Mouse (Mus musculus) G1E (cell line): ENCODE data around the gene Cyp2t4.

Experiments used
- CTCF ChIP-seq: IDR thresholded peaks from 2 replicates; pipeline ENCODE4 v1.5.1; 2012; ENCODE audit warnings: low read depth, low read length, inconsistent platforms, mixed read lengths
- GATA1 ChIP-seq: IDR thresholded peaks from 2 replicates; pipeline ENCODE4 v1.6.1; 2012; ENCODE audit warnings: borderline replicate concordance, low read length, inconsistent platforms, mixed read lengths
- GATA2 ChIP-seq: IDR thresholded peaks from 2 replicates; pipeline ENCODE4 v1.6.1; 2012; ENCODE audit warnings: low read depth, low read length, inconsistent platforms, borderline replicate concordance
- POLR2AphosphoS5 ChIP-seq: IDR thresholded peaks from 2 replicates; pipeline ENCODE4 v1.6.1; 2012; ENCODE audit warnings: low read depth, low read length, inconsistent platforms; ENCODE audit not compliant: insufficient replicate concordance
- TAL1 ChIP-seq: conservative IDR thresholded peaks from 2 replicates; pipeline ENCODE4 v1.6.1; 2012; ENCODE audit warnings: low read depth, low read length, inconsistent platforms, mixed read lengths

DNA sequence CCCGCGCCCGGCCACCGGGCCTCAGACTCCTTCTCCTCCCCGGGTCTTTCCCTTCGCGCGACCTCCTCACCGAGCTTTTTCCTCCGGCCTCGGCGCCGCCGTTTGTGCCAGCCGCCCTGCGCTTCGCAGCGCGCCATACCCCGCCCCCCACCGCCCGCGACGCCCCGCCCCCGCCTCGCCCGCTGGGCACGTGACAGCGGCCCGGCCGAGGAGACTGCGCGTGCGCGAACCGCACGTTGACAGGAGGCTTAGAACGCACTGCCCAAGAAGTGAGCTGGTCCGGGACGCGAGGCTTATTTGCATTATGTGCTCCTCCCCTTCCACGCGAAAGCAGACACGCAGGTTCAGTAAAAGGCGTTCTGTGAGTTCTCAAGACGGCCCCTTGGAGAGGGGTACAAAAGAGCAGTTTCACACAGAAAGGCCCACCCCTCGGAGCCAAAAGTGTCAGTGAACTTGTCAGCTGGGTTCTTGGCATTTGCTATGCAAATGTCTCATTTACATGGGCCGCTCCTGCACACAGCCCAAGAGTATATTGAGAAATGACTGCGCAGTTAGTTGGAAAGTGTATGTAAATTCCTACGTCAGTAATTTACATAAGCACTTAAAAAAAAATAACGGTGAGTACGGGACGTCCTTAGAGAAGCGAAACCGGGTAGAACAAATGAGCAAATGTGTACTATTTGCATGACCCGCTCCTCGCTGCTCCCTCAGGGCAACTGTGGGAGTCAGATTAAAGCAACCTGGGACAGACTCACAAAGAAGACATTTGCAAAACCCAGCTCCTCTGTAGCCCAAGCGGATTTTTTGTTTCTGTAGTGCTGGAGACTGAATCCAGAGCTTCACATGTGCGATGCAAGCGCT lies 13.3 kb downstream of the Cyp2t4 start, which contains the start of gene Egln2:
- no peak for TF ChIP-seq CTCF
- TF ChIP-seq POLR2AphosphoS5 = no peak
- no peak for TF ChIP-seq TAL1
- no peak for TF ChIP-seq GATA1
- TF ChIP-seq GATA2 = no peak
